Mouse (Mus musculus): ENCODE measurements around the gene Gm28305. TPM values are rescaled to one million over a fixed set of nuclear protein-coding genes. Genes with fewer than 3 reads are reported as not detected.

The Gm28305 gene
- polyA plus RNA-seq (2012; fragmentation: generic; extraction: Trizol), result not detected
- long read RNA-seq, experiment 1, partial matches to known transcripts, result 0 of 1 reads
- long read RNA-seq, experiment 1, other reads (novel, unspliced or antisense), result 1 of 1 reads
- long read RNA-seq, experiment 2, result 0 reads

GRCm38 (mm10) chr9:104040362-104040761 is at the start of gene Gm28305:
Gene Gm28305 (plus strand): TSS chr9:104040662.
- Histone ChIP-seq H3K4me3 (ENCODE audit: insufficient read depth, poor library complexity, severe bottlenecking) (no peak within 1 kb of the TSS), H3K79me3 (ENCODE audit: low read depth) (no peaks in the 10 kb centered on the region), H3K36me3 (ENCODE audit: control insufficient read depth, insufficient read depth) (no peaks in the 10 kb centered on the region), H3K27me3 (ENCODE audit: control insufficient read depth, insufficient read depth, insufficient read length) (no peaks in the 10 kb centered on the region), H3ac (ENCODE audit: control insufficient read depth, insufficient read length, low read depth) (no peak within 1 kb of the TSS), H3K79me2 (ENCODE audit: control insufficient read depth, insufficient read depth) (no peaks in the 10 kb centered on the region)
- TF ChIP-seq USF1 (IDR thresholded peaks at IDR 0.05; ENCODE audit: low read depth) (no peak), CTCF (IDR thresholded peaks at IDR 0.05; ENCODE audit: control insufficient read depth, insufficient read depth, insufficient read length) (no peak), FOSL1 (IDR thresholded peaks at IDR 0.05; ENCODE audit: insufficient read depth, low read length, poor library complexity, severe bottlenecking) (no peak), CEBPB (IDR thresholded peaks at IDR 0.05; ENCODE audit: low read depth) (no peak), MYOG (IDR thresholded peaks at IDR 0.05; ENCODE audit: control insufficient read depth, extremely low read depth, insufficient read length) (no peak), MAX (IDR thresholded peaks at IDR 0.05) (no peak), MYOD1 (IDR thresholded peaks at IDR 0.05; ENCODE audit: control insufficient read depth, insufficient read length, low read depth) (no peak)

- Histone ChIP-seq H3K4me3 (ENCODE audit: insufficient read depth, poor library complexity, severe bottlenecking) (no peak overlapping the region), H3K36me3 (ENCODE audit: control insufficient read depth, insufficient read depth) (no peaks in the 10 kb centered on the region), H3ac (ENCODE audit: control insufficient read depth, insufficient read length, low read depth) (no peak overlapping the region), H3K79me2 (ENCODE audit: control insufficient read depth, insufficient read depth) (no peaks in the 10 kb centered on the region), H3K79me3 (ENCODE audit: low read depth) (no peaks in the 10 kb centered on the region), H3K27me3 (ENCODE audit: control insufficient read depth, insufficient read depth, insufficient read length) (peaks cover 4% of the 10 kb centered on the region)
- TF ChIP-seq USF1 (IDR thresholded peaks at IDR 0.05; ENCODE audit: low read depth) (no peak), CTCF (IDR thresholded peaks at IDR 0.05; ENCODE audit: control insufficient read depth, insufficient read depth, insufficient read length) (no peak), MYOD1 (IDR thresholded peaks at IDR 0.05; ENCODE audit: control insufficient read depth, insufficient read length, low read depth) (no peak), MAX (IDR thresholded peaks at IDR 0.05) (no peak), CEBPB (IDR thresholded peaks at IDR 0.05; ENCODE audit: low read depth) (no peak), MYOG (IDR thresholded peaks at IDR 0.05; ENCODE audit: control insufficient read depth, extremely low read depth, insufficient read length) (no peak), FOSL1 (IDR thresholded peaks at IDR 0.05; ENCODE audit: insufficient read depth, low read length, poor library complexity, severe bottlenecking) (no peak)
These were observed 44.0 kb upstream of the Gm28305 start for GRCm38 (mm10) chr9:103996496-103996895.

GRCm38 (mm10) chr9:104000601-104001000 is 39.9 kb upstream of the Gm28305 start:
- no peaks in the 10 kb centered on the region for H3K27me3 ChIP-seq (ENCODE audit: control insufficient read depth, insufficient read depth, insufficient read length)
- H3K79me2 ChIP-seq (ENCODE audit: control insufficient read depth, insufficient read depth), result no peaks in the 10 kb centered on the region
- no peaks in the 10 kb centered on the region for H3K79me3 ChIP-seq (ENCODE audit: low read depth)
- TF ChIP-seq CTCF (IDR thresholded peaks at IDR 0.05; ENCODE audit: control insufficient read depth, insufficient read depth, insufficient read length), result no peak
- no peak for TF ChIP-seq MYOG (IDR thresholded peaks at IDR 0.05; ENCODE audit: control insufficient read depth, extremely low read depth, insufficient read length)
- TF ChIP-seq MAX (IDR thresholded peaks at IDR 0.05), result no peak
- no peak for TF ChIP-seq FOSL1 (IDR thresholded peaks at IDR 0.05; ENCODE audit: insufficient read depth, low read length, poor library complexity, severe bottlenecking)
- TF ChIP-seq USF1 (IDR thresholded peaks at IDR 0.05; ENCODE audit: low read depth), result no peak
- TF ChIP-seq CEBPB (IDR thresholded peaks at IDR 0.05; ENCODE audit: low read depth), result no peak
- no peak for TF ChIP-seq MYOD1 (IDR thresholded peaks at IDR 0.05; ENCODE audit: control insufficient read depth, insufficient read length, low read depth)
- no peaks in the 10 kb centered on the region for H3K36me3 ChIP-seq (ENCODE audit: control insufficient read depth, insufficient read depth)
- no peak overlapping the region for H3K4me3 ChIP-seq (ENCODE audit: insufficient read depth, poor library complexity, severe bottlenecking)
- no peak overlapping the region for H3ac ChIP-seq (ENCODE audit: control insufficient read depth, insufficient read length, low read depth)

GRCm38 (mm10) chr9:104001921-104002859 is 38.3 kb upstream of the Gm28305 start, which contains the start of gene Nphp3:
Gene Nphp3 (plus strand): TSS chr9:104002544.
- H3K36me3 ChIP-seq (ENCODE audit: control insufficient read depth, insufficient read depth), result no peaks in the 10 kb centered on the region
- peak within 1 kb of the TSS; percentile 77 for H3ac ChIP-seq (ENCODE audit: control insufficient read depth, insufficient read length, low read depth)
- no peaks in the 10 kb centered on the region for H3K27me3 ChIP-seq (ENCODE audit: control insufficient read depth, insufficient read depth, insufficient read length)
- peak within 1 kb of the TSS; percentile 42 for H3K4me3 ChIP-seq (ENCODE audit: insufficient read depth, poor library complexity, severe bottlenecking)
- no peak for TF ChIP-seq CEBPB (IDR thresholded peaks at IDR 0.05; ENCODE audit: low read depth)
- peak; percentile 1 for TF ChIP-seq USF1 (IDR thresholded peaks at IDR 0.05; ENCODE audit: low read depth)
- no peaks in the 10 kb centered on the region for H3K79me2 ChIP-seq (ENCODE audit: control insufficient read depth, insufficient read depth)
- no peaks in the 10 kb centered on the region for H3K79me3 ChIP-seq (ENCODE audit: low read depth)

GRCm38 (mm10) chr9:104002913-104003330 is 37.5 kb upstream of the Gm28305 start:
- H3ac ChIP-seq (ENCODE audit: control insufficient read depth, insufficient read length, low read depth), result peak overlapping the region; percentile 77
- H3K79me3 ChIP-seq (ENCODE audit: low read depth), result no peaks in the 10 kb centered on the region
- H3K36me3 ChIP-seq (ENCODE audit: control insufficient read depth, insufficient read depth), result no peaks in the 10 kb centered on the region
- H3K4me3 ChIP-seq (ENCODE audit: insufficient read depth, poor library complexity, severe bottlenecking), result peak overlapping the region; percentile 42
- no peak for TF ChIP-seq USF1 (IDR thresholded peaks at IDR 0.05; ENCODE audit: low read depth)
- TF ChIP-seq CTCF (IDR thresholded peaks at IDR 0.05; ENCODE audit: control insufficient read depth, insufficient read depth, insufficient read length), result peak; percentile 77
- TF ChIP-seq MAX (IDR thresholded peaks at IDR 0.05), result no peak
- TF ChIP-seq MYOG (IDR thresholded peaks at IDR 0.05; ENCODE audit: control insufficient read depth, extremely low read depth, insufficient read length), result no peak
- TF ChIP-seq CEBPB (IDR thresholded peaks at IDR 0.05; ENCODE audit: low read depth), result no peak
- no peak for TF ChIP-seq MYOD1 (IDR thresholded peaks at IDR 0.05; ENCODE audit: control insufficient read depth, insufficient read length, low read depth)
- H3K27me3 ChIP-seq (ENCODE audit: control insufficient read depth, insufficient read depth, insufficient read length), result no peaks in the 10 kb centered on the region
- no peaks in the 10 kb centered on the region for H3K79me2 ChIP-seq (ENCODE audit: control insufficient read depth, insufficient read depth)
